Mouse (Mus musculus) C2C12 (cell line): ENCODE data around the gene Cd164.

ENCODE experiments used
- CTCF ChIP-seq: IDR thresholded peaks from one replicate; pipeline ENCODE4 v1.5.1; 2011; ENCODE audit not compliant: control insufficient read depth, insufficient read depth, insufficient read length
- USF1 ChIP-seq: IDR thresholded peaks from one replicate; pipeline ENCODE4 v1.6.1; 2011; ENCODE audit warnings: low read depth, mild to moderate bottlenecking, control low read depth, moderate library complexity

DNA sequence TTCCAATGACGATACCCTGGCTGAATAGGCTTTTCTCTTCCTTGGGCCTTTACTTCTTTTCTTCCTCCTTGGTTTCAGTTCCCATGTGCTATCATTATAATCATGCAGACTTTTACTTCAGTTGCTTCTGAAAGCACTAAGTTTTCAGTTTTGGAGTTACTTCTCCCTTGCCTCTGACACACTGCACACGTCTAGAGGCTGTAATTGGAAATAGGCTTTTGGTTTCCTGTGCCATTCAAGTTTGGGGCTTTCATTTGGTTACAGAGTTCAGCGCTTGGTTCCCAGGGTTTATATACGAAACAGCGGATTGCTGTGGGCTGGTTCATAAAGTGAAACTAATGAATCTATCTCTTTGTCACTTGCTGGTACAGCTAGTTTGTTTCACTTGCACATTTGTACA, 10.8 kb downstream of the Cd164 start:
- TF ChIP-seq CTCF (no peak), USF1 (no peak)
